Mouse (Mus musculus): Measurements from ENCODE around the gene Eif3k. TPM values are rescaled to one million over a fixed set of nuclear protein-coding genes. Genes with fewer than 3 reads are reported as not detected.

Gene Eif3k
- polyA plus RNA-seq, 1 experiment from 2014 or later: 356 TPM

- Histone ChIP-seq H3K27ac (no peak overlapping the region), H3K4me1 (peaks cover 39% of the 10 kb centered on the region), H3K9ac (no peak overlapping the region), H3K9me3 (replicated peaks) (no peaks in the 10 kb centered on the region), H3K36me3 (ENCODE audit: poor library complexity, severe bottlenecking) (peaks cover 9% of the 10 kb centered on the region; the same call in 1 of the 2 replicates), H3K27me3 (peaks cover 6% of the 10 kb centered on the region; the same call in 1 of the 2 replicates), H3K4me3 (no peak overlapping the region), H3K4me2 (no peak overlapping the region)
- no peak for ATAC-seq
- WGBS: 92% methylated on average over 5 of the region's 5 CpGs
Measured at GRCm38 (mm10) chr7:28943451-28944180, 38.0 kb downstream of the Eif3k start.

- H3K27ac ChIP-seq: peak overlapping the region; percentile 4; the same call in 1 of the 2 replicates
- H3K4me1 ChIP-seq: peaks cover 39% of the 10 kb centered on the region
- ATAC-seq: no peak
- peaks cover 16% of the 10 kb centered on the region; the same call in 1 of the 2 replicates for H3K36me3 ChIP-seq (ENCODE audit: poor library complexity, severe bottlenecking)
- no peak overlapping the region for H3K4me3 ChIP-seq
- no peak overlapping the region for H3K9ac ChIP-seq
- no peaks in the 10 kb centered on the region for H3K9me3 ChIP-seq (replicated peaks)
- H3K4me2 ChIP-seq: no peak overlapping the region
- H3K27me3 ChIP-seq: no peaks in the 10 kb centered on the region
- 85% methylated on average over 4 of the region's 4 CpGs for WGBS
Measured at GRCm38 (mm10) chr7:28941542-28941941, 40.1 kb downstream of the Eif3k start.

- no peaks in the 10 kb centered on the region for H3K9me3 ChIP-seq (replicated peaks)
- H3K27ac ChIP-seq: 0 out of 2 replicates have a peak overlapping the region, but pooled peaks have one; percentile 4
- H3K4me1 ChIP-seq: peaks cover 38% of the 10 kb centered on the region
- WGBS: 86% methylated on average over 4 of the region's 4 CpGs
- H3K9ac ChIP-seq: no peak overlapping the region
- no peak overlapping the region for H3K4me3 ChIP-seq
- ATAC-seq: no peak
- H3K36me3 ChIP-seq (ENCODE audit: poor library complexity, severe bottlenecking): peaks cover 21% of the 10 kb centered on the region; the same call in 1 of the 2 replicates
- no peaks in the 10 kb centered on the region for H3K27me3 ChIP-seq
- H3K4me2 ChIP-seq: no peak overlapping the region
Measured at GRCm38 (mm10) chr7:28941129-28941528, 40.5 kb downstream of the Eif3k start.

GRCm38 (mm10) chr7:28939418-28940183 lies 42.1 kb downstream of the Eif3k start:
- H3K4me1 ChIP-seq: peaks cover 23% of the 10 kb centered on the region

GRCm38 (mm10) chr7:28938654-28939053 lies 43.0 kb downstream of the Eif3k start:
- H3K9ac ChIP-seq: no peak overlapping the region
- peaks cover 20% of the 10 kb centered on the region; the same call in 1 of the 2 replicates for H3K36me3 ChIP-seq (ENCODE audit: poor library complexity, severe bottlenecking)
- H3K27ac ChIP-seq: no peak overlapping the region
- no peaks in the 10 kb centered on the region for H3K9me3 ChIP-seq (replicated peaks)
- no peak overlapping the region for H3K4me3 ChIP-seq
- peaks cover 19% of the 10 kb centered on the region for H3K4me1 ChIP-seq
- no peak overlapping the region for H3K4me2 ChIP-seq
- 52% methylated on average over 4 of the region's 4 CpGs for WGBS
- ATAC-seq: no peak
- H3K27me3 ChIP-seq: no peaks in the 10 kb centered on the region

More at GRCm38 (mm10) chr7:28939418-28940183, 42.1 kb downstream of the Eif3k start:
- no peak for ATAC-seq
- Histone ChIP-seq H3K9ac (no peak overlapping the region), H3K27ac (no peak overlapping the region), H3K4me3 (no peak overlapping the region), H3K36me3 (ENCODE audit: poor library complexity, severe bottlenecking) (peaks cover 21% of the 10 kb centered on the region; the same call in 1 of the 2 replicates), H3K9me3 (replicated peaks) (no peaks in the 10 kb centered on the region), H3K27me3 (no peaks in the 10 kb centered on the region), H3K4me2 (no peak overlapping the region)
- WGBS: 95% methylated on average over 7 of the region's 7 CpGs

- peak overlapping the region; percentile 23; the same call in 1 of the 2 replicates for H3K27ac ChIP-seq
- no peaks in the 10 kb centered on the region for H3K27me3 ChIP-seq
- peaks cover 19% of the 10 kb centered on the region for H3K4me1 ChIP-seq
- ATAC-seq: no peak
- WGBS: 69% methylated on average over 4 of the region's 4 CpGs
- no peak overlapping the region for H3K9ac ChIP-seq
- H3K4me2 ChIP-seq: no peak overlapping the region
- no peaks in the 10 kb centered on the region for H3K9me3 ChIP-seq (replicated peaks)
- H3K4me3 ChIP-seq: no peak overlapping the region
- peaks cover 17% of the 10 kb centered on the region; the same call in 1 of the 2 replicates for H3K36me3 ChIP-seq (ENCODE audit: poor library complexity, severe bottlenecking)
Measured at GRCm38 (mm10) chr7:28936787-28937186, 44.9 kb downstream of the Eif3k start.

GRCm38 (mm10) chr7:28933825-28934224 lies 47.8 kb downstream of the Eif3k start:
- no peak overlapping the region for H3K4me2 ChIP-seq
- 93% methylated on average over 2 of the region's 2 CpGs for WGBS
- ATAC-seq: no peak
- no peaks in the 10 kb centered on the region for H3K9me3 ChIP-seq (replicated peaks)
- H3K9ac ChIP-seq: no peak overlapping the region
- no peaks in the 10 kb centered on the region for H3K27me3 ChIP-seq
- no peak overlapping the region for H3K4me3 ChIP-seq
- H3K4me1 ChIP-seq: peaks cover 25% of the 10 kb centered on the region
- no peak overlapping the region for H3K27ac ChIP-seq
- H3K36me3 ChIP-seq (ENCODE audit: poor library complexity, severe bottlenecking): peaks cover 13% of the 10 kb centered on the region; the same call in 1 of the 2 replicates

GRCm38 (mm10) chr7:28932421-28933041 lies 49.1 kb downstream of the Eif3k start:
- H3K4me1 ChIP-seq: peaks cover 21% of the 10 kb centered on the region; the same call in 1 of the 2 replicates
- 80% methylated on average over 6 of the region's 6 CpGs for WGBS

GRCm38 (mm10) chr7:28931695-28932039 lies 50.0 kb downstream of the Eif3k start:
- H3K9ac ChIP-seq: no peak overlapping the region
- no peak overlapping the region for H3K27ac ChIP-seq
- no peak overlapping the region for H3K4me3 ChIP-seq
- peaks cover 19% of the 10 kb centered on the region for H3K4me1 ChIP-seq
- no peak for ATAC-seq
- no peaks in the 10 kb centered on the region for H3K9me3 ChIP-seq (replicated peaks)
- H3K27me3 ChIP-seq: no peaks in the 10 kb centered on the region
- WGBS: 87% methylated on average over 4 of the region's 4 CpGs
- H3K36me3 ChIP-seq (ENCODE audit: poor library complexity, severe bottlenecking): peaks cover 6% of the 10 kb centered on the region; the same call in 1 of the 2 replicates
- no peak overlapping the region for H3K4me2 ChIP-seq

More at GRCm38 (mm10) chr7:28932421-28933041, 49.1 kb downstream of the Eif3k start:
- ATAC-seq: no peak
- Histone ChIP-seq H3K9me3 (replicated peaks) (no peaks in the 10 kb centered on the region), H3K27ac (no peak overlapping the region), H3K4me2 (no peak overlapping the region), H3K4me3 (no peak overlapping the region), H3K36me3 (ENCODE audit: poor library complexity, severe bottlenecking) (peaks cover 8% of the 10 kb centered on the region; the same call in 1 of the 2 replicates), H3K27me3 (no peaks in the 10 kb centered on the region), H3K9ac (no peak overlapping the region)

GRCm38 (mm10) chr7:28931032-28931694 lies 50.5 kb downstream of the Eif3k start:
- Histone ChIP-seq H3K4me1 (peaks cover 20% of the 10 kb centered on the region), H3K4me2 (no peak overlapping the region), H3K36me3 (ENCODE audit: poor library complexity, severe bottlenecking) (0 out of 2 replicates have a peak, but pooled peaks cover 1% of the 10 kb centered on the region), H3K27ac (no peak overlapping the region), H3K9ac (no peak overlapping the region), H3K9me3 (replicated peaks) (no peaks in the 10 kb centered on the region), H3K27me3 (no peaks in the 10 kb centered on the region), H3K4me3 (no peak overlapping the region)
- WGBS: 91% methylated on average over 7 of the region's 7 CpGs
- ATAC-seq: no peak

GRCm38 (mm10) chr7:28930320-28931031 lies 51.2 kb downstream of the Eif3k start:
- no peak overlapping the region for H3K4me3 ChIP-seq
- H3K36me3 ChIP-seq (ENCODE audit: poor library complexity, severe bottlenecking): no peaks in the 10 kb centered on the region
- peaks cover 27% of the 10 kb centered on the region for H3K4me1 ChIP-seq
- no peak for ATAC-seq
- H3K27me3 ChIP-seq: no peaks in the 10 kb centered on the region
- H3K9ac ChIP-seq: no peak overlapping the region
- H3K27ac ChIP-seq: no peak overlapping the region
- H3K4me2 ChIP-seq: no peak overlapping the region
- no peaks in the 10 kb centered on the region for H3K9me3 ChIP-seq (replicated peaks)
- WGBS: 56% methylated on average over 5 of the region's 5 CpGs
